Mouse (Mus musculus): Measurements from ENCODE around the gene Map3k21.

Map3k21 gene

DNA sequence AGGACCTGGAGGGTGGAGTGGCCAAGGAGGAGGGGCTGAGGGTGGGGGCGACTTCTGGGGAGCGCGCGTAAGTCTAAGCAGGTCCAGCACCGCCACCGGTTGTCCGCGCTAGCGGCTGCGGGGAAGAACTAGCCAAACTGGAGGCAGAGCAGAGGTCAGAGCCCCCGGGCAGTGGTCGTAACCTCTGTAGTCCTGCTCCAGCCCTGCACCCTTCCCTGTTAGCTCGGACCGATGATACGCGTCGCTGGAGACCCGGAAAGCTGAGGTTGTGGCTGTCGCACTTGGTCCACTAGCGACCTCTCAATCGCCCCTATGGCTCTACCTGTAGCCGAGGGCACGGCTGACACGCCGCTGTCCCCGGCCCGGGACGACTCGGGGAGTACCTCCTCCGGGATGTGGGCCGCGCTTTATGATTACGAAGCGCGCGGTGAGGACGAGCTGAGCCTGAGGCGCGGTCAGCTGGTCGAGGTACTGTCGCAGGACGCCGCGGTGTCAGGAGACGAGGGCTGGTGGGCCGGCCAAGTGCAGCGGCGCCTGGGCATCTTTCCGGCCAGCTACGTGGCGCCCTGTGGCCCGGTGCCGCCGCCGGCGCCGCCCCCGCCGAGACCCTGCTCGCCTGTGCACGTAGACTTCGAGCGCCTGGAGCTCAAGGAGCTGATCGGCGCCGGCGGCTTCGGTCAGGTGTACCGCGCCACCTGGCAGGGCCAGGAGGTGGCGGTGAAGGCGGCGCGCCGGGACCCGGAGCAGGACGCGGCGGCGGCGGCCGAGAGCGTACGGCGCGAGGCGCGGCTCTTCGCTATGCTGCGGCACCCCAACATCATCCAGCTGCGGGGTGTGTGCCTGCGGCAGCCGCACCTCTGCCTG, at the start of gene Map3k21:
Map3k21 (plus strand) TSS at position 86 of the 864 bp plus-strand sequence.
- no peak for DNase-seq (ENCODE audit: low read depth, low spot score)

DNA sequence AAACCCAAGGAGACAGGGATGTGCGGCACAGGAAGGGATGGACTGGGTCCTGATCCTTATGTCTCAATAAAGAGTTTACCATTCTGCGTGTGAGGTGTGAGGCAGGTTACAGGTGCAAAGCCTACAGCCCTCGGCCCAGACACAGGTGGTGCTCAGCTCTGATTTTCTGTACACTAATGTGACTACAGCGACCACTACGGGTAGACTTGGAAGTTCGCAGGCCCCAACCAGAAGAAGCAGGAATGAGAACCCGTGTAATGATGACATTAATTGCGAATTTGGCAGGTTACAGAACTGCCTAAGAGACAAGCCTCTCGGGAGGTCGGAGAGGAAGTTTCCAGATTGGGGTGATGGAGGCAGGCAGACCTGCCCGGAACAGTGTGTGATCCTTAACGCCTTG, 44.1 kb upstream of the Map3k21 start:
- DNase-seq (ENCODE audit: low read depth, low spot score), result no peak

DNA sequence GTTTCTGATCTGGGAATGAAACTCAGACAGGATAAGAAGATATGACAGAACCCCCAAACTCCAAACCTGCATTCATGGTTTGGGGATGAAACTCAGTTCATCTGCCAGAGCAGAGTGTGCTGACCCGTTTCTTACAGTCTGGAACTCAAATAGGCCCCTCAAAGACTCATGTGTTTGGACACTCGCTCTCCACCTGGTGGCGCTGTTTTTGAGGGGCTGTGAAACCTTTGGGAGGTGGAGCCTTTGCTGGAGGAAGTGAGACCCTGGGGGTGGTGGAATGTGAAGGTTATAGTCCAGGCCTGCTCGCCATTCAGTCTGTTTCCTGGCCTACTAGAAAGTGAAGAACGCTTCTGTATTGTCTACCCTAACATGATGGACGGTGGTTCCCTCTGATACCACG, 41.7 kb upstream of the Map3k21 start:
- no peak for DNase-seq (ENCODE audit: low read depth, low spot score)

DNA sequence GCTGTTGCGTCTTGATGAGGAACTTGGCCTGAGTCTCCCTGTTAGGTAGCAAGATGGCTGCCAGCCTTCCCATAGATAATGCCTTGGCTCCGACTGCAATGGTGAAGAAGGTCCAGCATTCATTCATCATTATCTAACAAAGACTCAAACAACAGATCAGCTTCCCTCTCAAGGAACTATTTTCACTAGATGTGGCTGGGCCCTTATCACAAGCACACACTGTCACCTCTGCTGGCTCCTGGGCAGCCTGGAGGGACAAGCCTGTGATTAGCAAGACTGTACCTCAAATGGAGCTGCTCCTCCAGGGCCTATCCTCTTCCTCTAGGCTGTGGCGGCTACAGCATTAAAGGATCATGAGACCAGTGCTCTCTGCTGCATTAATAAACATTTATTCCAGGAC, 40.5 kb upstream of the Map3k21 start:
- DNase-seq (ENCODE audit: low read depth, low spot score), result no peak

- DNase-seq (ENCODE audit: low read depth, low spot score), result no peak
Observed at GRCm38 (mm10) chr8:125870179-125870702, 40.0 kb upstream of the Map3k21 start.

DNA sequence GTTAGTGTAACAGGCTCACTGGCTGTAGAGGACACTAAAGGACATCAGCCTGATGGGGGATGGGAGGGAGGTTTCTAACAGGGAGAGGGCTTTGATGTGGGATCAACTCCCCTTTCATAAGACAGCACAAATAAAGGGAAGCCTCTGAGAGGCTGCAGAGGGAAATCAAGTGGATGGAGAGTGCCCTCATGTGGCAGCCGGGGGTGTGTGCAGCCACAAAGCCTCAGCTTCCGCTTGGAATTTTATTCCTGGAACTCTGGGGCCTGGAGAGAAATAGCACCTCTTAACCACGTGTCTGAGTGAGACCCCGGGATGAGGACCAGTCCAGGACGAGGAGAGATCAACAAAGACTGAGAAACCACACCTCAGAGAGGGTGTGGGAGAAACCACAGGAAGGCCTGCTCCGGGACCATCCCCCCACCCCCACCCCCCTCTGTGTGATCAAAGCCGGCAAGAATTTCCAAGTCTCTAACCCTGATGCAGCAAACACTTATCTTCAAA, 39.4 kb upstream of the Map3k21 start:
- peak; percentile 72 for DNase-seq (ENCODE audit: low read depth, low spot score)

- no peak for DNase-seq (ENCODE audit: low read depth, low spot score)
Observed at GRCm38 (mm10) chr8:125872501-125873249, 37.6 kb upstream of the Map3k21 start.

- no peak for DNase-seq (ENCODE audit: low read depth, low spot score)
Observed at GRCm38 (mm10) chr8:125873250-125873534, 37.1 kb upstream of the Map3k21 start.

DNA sequence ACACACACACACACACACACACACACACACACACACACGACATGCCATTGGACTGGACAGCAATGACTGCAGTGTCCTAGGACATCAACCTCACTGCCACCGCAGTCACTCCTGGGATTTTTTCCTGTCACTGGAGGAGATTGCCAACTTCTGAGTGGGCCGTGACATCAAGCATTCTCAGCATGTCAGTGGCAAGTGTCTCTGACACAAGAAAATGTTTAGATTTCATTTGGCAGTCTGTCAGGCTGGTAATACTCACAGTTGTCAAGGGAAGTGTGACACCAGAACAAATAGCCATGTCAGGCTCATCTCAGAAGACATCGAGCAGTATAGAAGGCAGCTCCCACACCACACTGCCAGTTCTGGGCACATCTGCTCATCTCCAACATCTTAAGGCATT, 29.8 kb upstream of the Map3k21 start:
- DNase-seq (ENCODE audit: low read depth, low spot score), result no peak

GRCm38 (mm10) chr8:125887549-125887948, 22.7 kb upstream of the Map3k21 start:
- DNase-seq (ENCODE audit: low read depth, low spot score), result no peak

DNA sequence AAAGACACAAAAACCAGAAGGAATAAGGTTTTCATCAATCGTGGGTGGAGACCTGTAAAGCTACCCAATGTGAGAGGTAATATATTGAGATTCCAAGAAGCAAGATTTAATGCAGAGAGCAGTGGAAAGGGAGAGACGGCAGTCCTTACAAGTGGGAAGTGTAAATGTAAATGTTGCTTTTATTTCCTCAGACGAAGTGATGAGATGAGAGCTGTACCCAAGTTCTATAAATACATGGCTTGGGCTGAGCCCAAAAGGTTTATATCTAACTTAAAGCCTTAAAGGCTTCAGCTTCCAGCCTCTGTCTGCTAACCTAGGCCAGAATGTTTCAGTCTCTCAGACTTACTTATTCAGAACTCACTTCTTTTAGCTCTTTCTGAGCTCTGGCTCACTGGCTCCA, 20.3 kb upstream of the Map3k21 start:
- no peak for DNase-seq (ENCODE audit: low read depth, low spot score)

GRCm38 (mm10) chr8:125897388-125897787, 12.9 kb upstream of the Map3k21 start:
- DNase-seq (ENCODE audit: low read depth, low spot score), result no peak

- DNase-seq (ENCODE audit: low read depth, low spot score), result no peak
Observed at GRCm38 (mm10) chr8:125897868-125898788, 12.1 kb upstream of the Map3k21 start, which contains the start of gene Pcnx2. Pcnx2 (minus strand) TSS chr8:125898317.

DNA sequence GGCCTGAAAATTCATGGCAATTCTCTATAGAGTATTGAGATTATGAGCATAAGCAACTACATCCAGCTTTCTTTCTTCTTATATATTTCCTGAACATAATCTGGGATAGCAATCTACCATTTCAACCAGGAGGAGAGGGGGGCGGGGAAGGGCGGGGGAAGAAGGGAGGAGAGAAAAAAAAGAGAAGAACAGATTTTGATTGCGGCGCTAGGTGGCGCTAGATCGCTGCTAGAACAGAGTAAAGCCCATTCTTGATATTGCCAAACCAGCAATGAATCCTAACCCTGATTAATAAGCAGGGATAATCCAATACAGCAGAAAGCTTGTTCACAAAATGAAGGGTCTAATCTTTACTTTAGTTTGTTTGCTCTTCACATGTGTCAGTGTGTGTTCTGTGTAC, 11.4 kb upstream of the Map3k21 start:
- peak; percentile 51 for DNase-seq (ENCODE audit: low read depth, low spot score)

- no peak for DNase-seq (ENCODE audit: low read depth, low spot score)
Observed at GRCm38 (mm10) chr8:125901167-125901566, 9.1 kb upstream of the Map3k21 start.

- DNase-seq (ENCODE audit: low read depth, low spot score), result no peak
Observed at GRCm38 (mm10) chr8:125902521-125902920, 7.7 kb upstream of the Map3k21 start.

DNA sequence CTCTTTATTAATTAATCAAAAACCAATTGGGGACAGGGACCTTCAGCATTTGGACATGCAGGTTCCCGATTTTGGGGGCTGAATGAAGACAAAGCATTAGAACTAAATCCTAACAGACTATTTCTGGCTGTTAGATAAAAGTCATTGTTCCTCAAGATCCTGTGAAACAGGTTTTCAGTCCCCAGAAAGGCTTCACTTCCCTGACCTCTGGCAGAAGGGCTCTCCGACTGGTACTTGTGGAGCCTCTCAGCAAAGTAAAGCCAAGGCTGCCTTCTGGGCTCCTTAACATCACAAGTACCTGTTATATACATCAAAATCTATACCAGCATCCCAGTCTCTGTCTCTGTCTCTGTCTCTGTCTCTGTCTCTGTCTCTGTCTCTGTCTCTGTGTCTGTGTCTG, 4.9 kb upstream of the Map3k21 start:
- no peak for DNase-seq (ENCODE audit: low read depth, low spot score)

- no peak for DNase-seq (ENCODE audit: low read depth, low spot score)
Observed at GRCm38 (mm10) chr8:125907311-125907710, 2.9 kb upstream of the Map3k21 start.

DNA sequence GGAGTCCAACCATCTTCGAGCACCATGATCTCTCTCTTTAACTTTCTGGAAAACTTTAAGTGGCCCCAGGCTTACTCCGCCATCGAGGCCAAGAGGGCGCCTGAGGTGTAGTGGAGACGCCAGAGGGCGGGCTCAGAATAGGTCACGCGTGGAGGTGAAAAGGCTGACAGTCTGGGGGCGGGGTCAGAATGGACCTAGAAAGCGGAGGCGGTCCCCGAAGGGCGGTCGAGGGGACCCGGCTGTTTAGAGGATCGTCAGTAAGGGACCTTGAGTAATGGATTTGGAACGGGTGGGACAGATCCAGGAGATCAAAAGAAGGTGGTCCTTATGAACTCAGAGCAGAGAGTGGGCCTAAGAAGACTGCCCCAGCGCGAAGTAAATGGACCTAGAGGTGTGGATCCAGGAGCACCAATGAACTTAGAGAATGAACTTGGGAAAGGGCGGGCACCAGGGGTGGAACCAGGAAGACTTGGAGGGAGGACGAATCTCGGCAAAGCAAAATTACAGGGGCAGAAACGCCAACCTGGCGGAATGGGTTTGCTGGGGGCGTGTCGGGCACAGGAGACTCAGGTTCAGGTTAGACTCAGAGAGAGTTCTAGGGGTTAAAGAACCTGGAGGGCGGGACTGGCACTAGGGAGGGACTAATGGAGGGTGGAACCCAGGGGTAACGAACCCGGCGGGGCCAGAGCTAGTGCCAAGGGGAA, 437 bp upstream of the Map3k21 start:
- DNase-seq (ENCODE audit: low read depth, low spot score), result no peak

DNA sequence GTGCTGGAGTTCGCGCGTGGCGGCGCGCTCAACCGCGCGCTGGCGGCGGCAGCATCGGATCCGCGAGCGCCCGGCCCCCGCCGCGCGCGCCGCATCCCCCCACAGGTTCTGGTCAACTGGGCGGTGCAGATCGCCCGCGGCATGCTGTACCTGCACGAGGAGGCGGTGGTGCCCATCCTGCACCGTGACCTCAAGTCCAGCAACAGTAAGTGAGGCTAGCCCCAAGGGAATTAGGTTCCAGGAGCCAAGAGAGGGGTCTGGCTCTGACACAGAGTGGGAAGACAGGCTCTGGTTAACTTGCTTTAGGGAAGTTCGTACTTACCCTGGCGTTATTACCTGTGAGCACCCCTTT, 955 bp downstream of the Map3k21 start:
- no peak for DNase-seq (ENCODE audit: low read depth, low spot score)

DNA sequence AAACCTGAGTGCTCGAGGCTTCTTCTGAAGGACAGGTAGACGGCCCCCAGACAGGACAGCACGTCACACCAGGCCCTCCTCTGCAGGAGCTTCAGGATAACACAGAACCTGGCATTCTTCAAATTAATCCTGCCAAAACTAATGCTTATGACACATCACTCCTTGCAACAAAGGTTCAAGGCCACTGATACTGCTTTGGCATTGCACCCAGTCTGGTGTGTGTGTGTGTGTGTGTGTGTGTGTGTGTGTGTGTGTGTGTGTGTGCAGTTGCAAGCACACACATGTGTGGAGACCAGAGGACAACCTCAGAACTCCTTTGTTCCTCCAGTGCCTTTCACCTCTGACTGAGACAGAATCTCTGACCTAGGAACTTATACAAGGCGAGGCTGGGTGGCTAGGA, 3.0 kb downstream of the Map3k21 start:
- DNase-seq (ENCODE audit: low read depth, low spot score), result no peak
